Mouse (Mus musculus): ENCODE data around the gene AL732309.1.
A peak's percentile ranks its signal among the peaks of the same experiment; 100 is the strongest.
"Not testable (repeated sequence)": the region's sequence is repeated elsewhere in the genome, so short reads cannot be mapped to it uniquely, and the experiment has no call there.

AL732309.1 gene

DNA sequence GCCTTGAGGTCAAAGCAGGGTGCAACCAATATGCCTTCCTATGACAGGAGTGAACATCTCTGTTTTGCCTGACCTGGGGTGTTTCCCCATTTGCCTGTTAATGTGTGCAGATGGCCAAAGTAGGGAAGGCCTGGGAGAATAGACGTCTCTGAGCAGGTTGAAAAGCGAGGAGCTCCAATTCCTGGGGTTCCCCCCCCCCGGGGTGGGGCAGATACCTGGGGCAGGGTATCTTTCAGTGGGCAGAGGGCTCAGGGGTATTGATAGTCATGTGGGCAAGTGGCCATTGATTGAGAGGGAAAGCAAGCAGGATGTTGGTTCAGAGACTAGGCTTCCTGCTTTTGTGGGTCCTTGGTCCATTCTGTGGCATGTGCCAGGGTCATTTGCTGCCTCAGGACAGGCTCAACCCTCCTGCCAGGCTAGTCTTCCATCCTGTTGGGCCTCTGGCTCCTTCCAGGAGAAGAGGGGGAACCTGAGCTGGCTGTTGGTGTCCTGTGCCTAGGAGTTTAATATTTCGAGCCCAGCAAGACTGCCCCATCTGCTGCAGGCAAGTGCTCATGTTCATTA lies 21.2 kb upstream of the AL732309.1 start:
- DNase-seq (ENCODE audit: low spot score in 2 of 2), result no peak

DNA sequence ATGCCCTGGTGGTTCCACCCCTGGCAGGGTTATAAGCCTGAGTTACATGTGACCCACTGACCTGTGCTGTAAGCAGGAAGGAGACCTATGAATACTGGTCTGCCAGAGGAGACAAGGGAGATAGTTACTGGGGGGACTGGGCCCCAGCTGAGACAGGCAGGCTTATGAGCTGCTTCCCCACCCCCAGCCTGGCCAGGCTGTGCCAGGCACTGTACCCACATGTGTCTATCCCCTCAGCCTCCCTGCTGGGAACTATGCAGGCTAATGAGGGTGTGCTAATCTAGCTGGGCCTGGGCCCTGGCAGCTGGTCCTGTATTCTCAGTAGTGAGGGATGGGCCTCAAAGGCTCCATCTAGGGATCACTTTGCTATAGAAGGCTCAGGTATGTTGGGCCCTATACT lies 20.6 kb upstream of the AL732309.1 start:
- no peak for DNase-seq (ENCODE audit: low spot score in 2 of 2)

DNA sequence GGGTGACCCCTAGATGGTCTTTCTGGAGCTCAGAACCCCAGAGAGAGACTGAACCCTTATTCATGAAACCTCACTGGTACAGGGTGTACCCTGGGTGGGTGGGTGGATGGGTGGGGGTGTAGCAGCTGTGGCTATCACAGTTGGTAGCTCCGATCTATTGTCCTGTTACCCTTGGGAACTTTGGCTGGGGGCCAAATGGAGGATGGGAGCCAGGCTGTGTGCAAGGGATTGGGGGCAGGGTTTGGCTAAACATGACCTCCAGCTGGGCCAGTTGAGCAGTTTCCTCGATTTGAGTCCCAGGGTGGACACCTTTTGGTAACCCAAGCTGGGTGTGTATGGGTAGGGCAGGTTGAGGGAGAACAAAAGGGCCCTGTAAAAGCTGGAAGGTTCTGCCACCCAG lies 20.1 kb upstream of the AL732309.1 start:
- no peak for DNase-seq (ENCODE audit: low spot score in 2 of 2)

DNA sequence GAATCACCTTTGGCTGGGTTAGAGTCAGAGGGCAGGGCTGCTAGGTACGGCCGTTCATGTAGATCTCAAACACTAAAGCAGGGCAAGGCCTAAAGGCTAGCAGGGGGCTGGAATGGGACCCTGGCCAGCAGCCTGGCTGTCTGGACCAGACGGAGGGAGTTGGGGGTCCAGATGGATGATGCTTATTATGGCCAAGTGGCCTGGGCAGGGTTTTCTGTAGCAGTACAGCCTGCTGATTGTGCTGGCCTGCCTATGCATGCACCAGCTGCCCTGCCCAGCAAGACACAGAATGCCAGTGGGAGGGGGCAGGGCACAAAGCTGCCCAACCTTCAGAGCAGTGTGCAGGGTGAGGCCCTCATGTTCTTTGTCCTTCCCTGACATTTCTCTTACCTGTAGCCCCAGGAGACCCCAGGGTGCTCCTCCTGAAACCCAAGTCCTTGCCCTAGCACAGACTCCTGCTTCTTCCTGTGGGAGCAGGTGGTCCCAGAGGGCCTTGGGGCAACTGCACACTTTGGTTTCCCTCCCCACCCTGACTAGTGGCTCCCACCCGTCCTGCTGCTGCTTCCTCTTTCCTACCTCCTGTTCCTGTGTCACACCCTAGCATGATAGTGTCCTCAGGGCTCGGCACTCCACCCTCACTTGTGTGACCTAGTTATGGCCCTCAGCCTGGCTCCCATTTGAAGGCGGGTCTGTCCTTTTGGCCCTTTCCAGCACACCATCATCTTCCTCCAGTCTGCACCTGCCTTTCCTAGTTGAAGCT lies 19.4 kb upstream of the AL732309.1 start:
- DNase-seq (ENCODE audit: low spot score in 2 of 2), result peak in 1 of 2 experiments; percentile 35

DNA sequence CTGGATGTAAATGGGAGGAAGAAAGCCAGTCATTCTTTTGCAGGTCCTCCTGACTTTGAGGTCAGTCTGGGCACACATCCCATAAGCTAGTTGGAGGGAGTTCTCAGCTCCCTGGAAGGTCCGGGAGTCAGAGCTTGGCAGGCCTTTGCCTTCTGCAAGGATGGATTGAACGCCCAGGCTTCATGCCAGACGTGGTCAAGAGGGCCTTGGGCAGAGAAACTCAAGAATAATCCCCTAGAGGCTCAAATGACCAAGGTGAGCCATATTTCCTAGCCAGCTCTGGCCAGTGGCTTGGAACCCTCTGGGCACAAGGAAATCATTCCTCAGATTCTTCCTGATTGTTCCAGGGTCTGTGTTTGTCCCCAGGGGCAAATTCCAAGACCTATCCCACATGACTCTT lies 18.2 kb upstream of the AL732309.1 start:
- DNase-seq (ENCODE audit: low spot score in 2 of 2), result no peak

DNA sequence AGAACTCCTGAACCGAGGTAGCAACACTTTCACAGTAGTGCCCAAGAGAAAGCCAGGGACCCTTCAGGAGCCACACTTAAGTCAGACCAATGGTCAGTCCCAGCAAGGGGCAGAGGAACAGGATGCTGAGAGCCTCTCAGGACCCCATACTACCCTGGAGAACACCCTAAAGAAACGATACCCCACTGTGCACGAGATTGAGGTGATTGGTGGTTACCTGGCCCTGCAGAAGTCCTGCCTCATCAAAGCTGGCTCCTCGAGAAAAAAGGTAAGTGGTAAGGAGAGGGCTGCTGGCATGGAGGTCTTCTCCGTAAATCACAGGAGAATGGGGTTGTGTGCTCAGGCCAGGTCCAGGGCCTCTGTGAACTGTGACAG lies 17.6 kb upstream of the AL732309.1 start:
- DNase-seq (ENCODE audit: low spot score in 2 of 2), result no peak

DNA sequence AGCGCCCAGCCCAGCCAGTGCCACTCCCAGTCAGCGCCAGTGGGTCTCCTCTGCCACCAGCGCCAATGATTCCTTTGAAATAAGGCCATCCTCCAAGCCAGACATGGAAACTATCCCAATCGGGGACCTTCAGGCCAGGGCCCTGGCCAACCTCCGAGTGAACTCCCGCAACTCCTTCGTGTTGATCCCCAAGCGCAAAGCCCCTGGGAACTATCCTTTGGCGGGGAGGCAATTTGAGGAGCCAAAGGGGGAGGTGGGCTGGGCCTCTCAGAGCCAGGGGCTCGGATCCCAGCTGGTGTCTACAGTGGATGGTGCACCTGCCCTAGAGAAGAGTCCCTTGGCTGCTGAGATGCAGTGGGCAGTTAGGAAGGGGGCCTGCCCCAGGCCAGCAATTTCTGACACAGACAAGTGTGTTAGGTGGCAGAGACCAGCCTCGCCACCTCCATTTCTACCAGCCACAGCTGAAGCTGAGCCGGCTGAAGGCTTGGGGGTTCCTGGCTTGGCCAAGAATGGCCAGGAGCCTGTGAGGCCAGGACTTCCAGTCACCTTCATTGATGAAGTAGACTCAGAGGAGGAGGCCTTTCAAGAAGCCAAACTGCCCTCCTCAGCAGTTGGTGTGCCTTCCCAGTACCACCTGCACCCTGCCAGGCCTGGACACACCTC lies 17.1 kb upstream of the AL732309.1 start:
- DNase-seq (ENCODE audit: low spot score in 2 of 2), result no peak

DNA sequence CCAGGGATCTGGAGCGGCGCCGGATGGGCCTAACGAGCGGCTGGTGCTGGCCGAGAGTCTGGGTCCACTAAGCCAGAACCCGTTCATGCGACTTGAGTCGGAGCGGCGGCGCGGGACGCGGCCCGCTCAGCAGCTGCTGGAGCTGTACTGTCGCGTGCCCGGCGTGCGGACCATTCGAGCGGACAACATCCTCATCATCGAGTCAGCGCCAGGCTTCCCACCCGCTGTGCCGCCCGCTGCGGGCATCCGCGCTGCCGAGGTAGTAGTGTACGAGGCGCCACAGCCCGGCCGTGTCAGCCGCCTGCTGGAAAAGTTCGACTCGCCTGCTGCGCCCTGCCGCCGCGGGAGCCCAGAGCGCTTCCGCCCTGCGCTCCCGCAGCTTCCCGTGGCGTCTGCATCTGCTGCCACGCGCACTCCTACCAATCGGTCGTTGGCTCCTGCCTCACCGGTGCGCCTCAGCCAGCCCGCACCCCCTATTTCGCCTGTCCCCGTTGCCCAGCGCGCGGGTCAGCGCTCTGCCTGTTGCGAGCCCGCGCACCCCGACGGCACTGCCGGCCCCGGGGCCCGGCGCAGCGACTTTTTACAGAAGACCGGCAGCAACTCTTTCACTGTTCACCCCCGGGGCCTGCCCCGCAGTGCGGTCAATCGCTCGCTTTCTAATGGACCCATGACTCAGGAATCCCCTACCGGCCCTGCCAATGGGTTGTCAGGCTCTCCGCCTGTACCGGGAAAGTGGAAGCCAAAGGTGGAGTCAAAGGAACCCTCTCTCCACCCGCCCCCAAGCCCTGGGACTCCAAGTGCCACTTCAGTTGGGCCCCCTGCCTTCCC lies 16.3 kb upstream of the AL732309.1 start:
- DNase-seq (ENCODE audit: low spot score in 2 of 2), result peak; percentile 56 to 65

DNA sequence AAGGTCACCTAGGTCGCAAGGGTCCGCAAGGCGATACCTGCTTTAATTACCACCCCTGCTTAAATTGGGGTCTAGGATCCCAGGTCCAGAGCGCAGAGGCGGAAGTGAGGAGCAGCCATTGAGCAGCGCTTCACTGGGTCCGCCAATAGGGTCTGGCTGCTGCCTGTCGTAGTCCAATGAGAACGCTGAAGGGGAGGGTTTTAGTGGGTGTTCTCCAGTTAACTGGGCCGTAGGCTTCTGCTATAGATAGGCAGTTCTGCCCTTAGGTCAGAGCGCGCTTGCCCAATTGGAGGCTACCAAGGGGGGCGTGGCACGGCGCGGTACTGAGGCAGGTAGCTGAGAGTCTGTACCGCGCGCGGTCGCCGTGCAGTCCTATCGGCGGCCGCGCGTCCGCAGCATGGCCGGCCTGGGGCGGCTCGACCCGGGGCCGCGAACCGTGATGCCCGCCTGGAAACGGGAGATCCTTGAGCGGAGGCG lies 15.7 kb upstream of the AL732309.1 start, which contains the start of gene Tprn:
TSS of gene Tprn (plus strand) at position 328 of the 477 bp plus-strand sequence.
- peak; percentile 90 to 97 for DNase-seq (ENCODE audit: low spot score in 2 of 2)

DNA sequence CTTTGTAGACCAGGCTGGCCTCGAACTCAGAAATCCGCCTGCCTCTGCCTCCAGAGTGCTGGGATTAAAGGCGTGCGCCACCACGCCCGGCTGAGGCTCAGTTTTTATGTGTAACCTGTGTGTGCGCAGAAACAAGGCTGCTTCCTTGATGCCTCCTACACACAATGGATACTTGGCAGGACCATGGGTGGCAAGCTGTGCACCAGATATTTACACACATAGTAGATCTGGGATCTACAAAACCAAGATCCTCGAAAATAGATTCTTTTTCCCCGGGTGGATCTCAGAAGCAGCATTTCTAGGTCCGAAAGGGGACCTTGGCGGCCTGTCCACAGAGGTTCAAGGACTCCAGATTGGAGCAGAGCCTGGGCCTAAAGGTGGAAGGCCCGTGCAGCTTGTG lies 15.2 kb upstream of the AL732309.1 start:
- DNase-seq (ENCODE audit: low spot score in 2 of 2), result no peak

DNA sequence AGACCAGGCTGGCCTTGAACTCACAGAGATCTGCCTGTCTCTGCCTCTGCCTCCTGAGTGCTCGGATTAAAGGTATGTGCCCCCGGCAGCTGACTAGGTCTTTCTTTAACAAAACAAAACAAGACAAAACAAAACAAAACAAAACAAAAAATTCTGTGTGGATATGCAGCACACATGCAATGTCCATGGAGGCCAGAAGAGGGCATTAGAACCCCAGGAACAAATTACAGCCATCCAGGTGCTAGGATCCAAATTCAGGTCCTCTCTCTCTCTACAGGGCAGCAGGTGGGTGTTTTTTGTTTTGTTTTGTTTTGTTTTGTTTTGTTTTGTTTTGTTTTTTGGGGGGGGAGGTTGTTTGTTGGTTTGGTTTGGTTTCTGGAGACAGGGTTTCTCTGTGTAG lies 12.2 kb upstream of the AL732309.1 start:
- peak in 1 of 2 experiments; percentile 40 for DNase-seq (ENCODE audit: low spot score in 2 of 2)

DNA sequence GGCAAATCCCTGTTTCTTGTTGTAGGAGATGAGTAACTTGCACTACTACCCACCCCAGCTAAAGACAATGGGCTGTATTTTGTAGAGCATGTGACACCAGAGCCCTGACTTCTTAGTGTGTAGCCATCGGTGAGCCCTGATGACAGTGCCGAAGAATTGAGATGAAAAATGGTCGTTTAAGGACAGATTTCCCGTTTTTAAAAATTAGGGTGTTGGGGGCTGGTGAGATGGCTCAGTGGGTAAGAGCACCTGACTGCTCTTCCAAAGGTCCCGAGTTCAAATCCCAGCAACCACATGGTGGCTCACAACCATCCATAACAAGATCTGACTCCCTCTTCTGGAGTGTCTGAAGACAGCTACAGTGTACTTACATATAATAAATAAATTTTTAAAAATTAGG lies 10.6 kb upstream of the AL732309.1 start:
- not testable (repeated sequence) for DNase-seq (ENCODE audit: low spot score in 2 of 2)

DNA sequence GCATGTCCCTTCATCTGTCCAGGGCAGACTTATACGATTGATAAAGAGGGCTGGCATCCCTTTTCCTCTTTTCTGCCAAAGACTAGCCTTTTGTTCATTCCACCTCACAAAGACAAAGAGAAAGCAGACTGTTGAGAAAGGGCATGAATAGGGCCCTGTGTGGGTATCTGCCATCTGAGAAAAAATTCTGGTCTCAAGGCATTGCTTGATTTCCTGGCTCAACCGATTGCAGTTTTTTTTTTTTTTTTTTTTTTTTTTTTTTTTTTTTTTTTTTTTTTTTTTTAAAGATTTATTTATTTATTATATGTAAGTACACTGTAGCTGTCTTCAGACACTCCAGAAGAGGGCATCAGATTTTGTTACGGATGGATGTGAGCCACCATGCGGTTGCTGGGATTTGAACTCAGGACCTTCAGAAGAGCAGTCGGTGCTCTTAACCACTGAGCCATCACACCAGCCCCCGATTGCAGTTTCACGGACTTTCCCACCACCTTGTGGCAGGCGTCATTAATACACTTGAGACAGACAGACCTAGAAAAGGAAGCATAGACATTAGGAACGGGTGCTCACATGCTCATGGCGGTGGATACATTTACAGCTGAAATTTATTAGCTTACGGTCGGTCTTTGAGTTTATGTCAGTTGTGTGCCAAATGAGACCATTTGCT lies 9.9 kb upstream of the AL732309.1 start:
- peak; percentile 41 to 82 for DNase-seq (ENCODE audit: low spot score in 2 of 2)

DNA sequence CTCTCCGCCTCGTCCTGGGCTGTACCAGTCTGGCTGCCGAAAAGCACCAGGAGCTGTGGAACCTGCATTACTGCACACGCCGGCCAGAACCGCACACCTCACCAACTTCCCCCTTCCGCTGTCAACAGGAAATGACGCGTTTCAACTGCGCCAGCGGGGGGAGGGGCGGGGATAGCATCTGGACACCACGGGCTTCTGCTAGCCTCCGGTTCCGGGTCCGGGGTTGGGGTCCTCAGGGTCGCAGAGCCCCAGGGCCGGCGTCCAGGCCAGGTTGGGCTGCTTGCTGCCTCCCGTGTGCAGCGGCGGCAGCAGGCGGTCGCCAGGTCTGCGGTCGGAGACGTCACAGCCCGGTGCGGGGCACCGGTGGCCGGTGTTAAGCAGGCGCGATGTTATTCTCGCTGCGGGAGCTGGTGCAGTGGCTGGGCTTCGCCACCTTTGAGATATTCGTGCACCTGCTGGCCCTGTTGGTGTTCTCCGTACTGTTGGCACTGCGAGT lies 8.7 kb upstream of the AL732309.1 start, which contains the start of gene Tmem203:
TSS of gene Tmem203 (plus strand) at position 156 of the 496 bp plus-strand sequence.
- peak; percentile 87 to 93 for DNase-seq (ENCODE audit: low spot score in 2 of 2)

DNA sequence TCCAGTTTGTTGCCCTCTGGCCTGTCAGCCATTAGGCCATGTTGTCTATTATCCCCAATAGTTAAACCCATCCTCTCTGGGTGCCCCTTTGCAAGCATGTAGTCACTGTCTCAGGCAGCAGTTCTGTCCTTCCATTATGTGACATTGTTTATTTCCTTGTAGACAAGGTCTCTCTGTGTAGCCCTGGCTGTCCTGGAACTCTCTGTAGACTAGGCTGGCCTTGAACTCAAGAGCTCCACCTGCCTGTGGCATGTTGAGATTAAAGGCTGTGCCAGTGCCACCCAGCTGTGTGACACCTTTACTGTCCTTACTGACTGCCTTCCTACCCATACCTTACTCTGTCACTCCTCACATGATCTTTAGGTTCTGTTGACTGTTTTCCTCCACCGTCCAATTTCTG lies 5.7 kb upstream of the AL732309.1 start:
- DNase-seq (ENCODE audit: low spot score in 2 of 2), result peak in 1 of 2 experiments; percentile 54

DNA sequence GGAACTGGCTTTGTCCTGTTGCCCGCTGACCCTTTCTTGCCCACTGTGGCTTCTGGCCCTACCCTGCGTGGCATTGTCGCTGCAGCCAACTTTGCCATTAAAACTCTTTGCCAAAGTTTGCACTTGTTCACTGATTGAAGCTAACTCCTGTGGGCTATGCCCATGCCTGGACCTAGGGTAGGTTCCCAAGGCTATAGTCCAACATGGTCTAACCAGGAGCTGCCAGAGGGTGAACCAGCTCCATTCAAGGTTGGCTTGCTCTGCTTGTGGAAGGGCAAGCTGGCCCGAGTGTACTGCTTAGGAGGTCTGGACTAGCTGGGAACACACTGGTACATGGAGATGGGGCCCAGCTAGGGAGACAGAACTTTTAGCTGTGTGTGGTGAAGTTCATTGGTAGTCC lies 2.5 kb downstream of the AL732309.1 start:
- DNase-seq (ENCODE audit: low spot score in 2 of 2), result no peak

DNA sequence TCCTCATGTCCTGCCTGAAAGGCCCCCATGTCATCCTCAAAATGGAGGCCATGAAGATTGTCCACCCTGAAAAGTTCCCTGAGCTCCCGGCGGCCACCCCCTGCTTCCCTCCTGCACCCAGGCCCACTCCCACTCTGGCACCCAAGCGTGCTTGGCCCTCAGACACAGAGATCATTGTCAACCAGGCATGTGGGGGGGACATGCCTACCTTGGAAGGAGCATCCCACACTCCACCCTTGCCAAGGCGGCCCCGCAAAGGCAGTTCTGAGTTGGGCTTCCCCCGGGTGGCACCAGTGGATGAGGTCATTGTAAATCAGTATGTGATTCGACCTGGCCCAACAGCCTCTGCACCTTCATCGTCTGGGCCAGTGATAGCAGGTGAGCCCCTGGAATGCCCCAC lies 3.3 kb downstream of the AL732309.1 start:
- DNase-seq (ENCODE audit: low spot score in 2 of 2), result no peak

DNA sequence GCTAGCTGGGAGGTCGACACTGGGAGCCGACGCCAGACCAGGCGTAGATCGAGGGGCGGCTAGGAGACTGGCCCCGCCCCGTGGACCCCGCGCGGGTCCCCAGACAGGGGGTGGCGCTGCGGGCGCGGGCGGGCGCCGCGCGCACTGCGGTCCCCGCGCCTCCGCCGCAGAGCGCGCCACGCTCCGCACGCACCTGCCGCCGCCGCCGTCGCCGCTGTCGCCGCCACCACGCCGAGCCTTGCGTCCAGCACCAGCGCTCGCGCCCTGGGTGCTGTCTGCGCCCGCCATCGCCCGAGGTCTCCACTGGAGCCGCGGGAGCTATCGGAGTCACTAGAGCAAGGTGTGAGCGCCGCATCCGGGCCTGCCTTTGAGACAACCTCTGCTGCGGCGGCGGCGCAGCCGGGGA lies 4.6 kb downstream of the AL732309.1 start, which contains the start of the genes Rnf208 and Cysrt1:
TSS of gene Rnf208 (plus strand) at position 155 of the 406 bp plus-strand sequence.
TSS of gene Cysrt1 (minus strand) at position 352 of the 406 bp plus-strand sequence.
- DNase-seq (ENCODE audit: low spot score in 2 of 2), result no peak

DNA sequence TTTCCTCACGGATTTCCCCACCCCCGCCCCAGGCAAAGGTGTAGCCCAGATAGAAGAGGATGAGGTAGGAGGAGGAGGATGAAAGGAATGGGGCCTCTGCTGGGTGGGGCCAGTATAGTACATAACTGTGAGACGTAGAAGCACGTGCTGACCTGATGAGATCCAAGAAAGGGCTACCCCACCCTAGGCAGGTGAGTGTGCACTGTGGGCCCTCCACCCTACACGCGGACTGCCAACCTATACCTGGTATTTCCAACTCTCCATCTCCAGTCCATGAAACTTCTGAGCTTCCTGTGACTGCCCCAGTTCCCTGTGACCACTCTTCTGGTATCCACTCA lies 5.3 kb downstream of the AL732309.1 start:
- no peak for DNase-seq (ENCODE audit: low spot score in 2 of 2)

DNA sequence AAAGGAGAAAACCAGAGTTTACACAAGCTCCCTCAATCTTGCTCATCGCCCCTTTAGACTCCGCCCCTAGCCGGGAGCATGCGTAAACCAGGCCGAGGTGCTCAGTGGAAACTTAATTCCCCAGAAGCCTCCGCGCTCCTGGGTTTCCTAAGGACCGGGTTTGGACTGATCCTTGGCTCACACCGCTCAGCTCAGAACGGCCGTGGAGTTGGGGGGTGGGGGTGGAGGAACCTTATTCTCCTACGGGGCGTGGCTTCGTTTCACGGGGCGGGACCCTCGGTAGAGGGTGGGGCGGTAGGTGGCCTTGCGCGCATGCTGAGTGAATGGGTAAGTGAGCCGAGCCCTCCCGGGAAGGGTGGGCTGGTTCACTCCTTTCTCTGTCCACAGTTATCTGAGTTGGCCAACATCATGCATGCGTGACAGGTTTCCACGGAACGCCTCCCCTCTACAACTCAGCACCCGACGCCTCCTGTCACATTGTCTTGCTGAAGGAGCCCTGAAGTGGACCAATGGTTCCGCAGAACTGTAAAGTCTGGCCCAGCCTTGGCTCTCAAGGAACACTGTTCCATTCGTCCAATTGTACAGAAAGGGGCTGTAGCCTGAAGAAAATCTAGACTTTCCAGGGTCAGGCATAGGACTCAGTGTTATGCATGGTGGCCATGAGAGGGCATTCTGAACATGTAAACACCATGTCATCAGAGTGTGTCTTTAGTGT lies 5.8 kb downstream of the AL732309.1 start:
- DNase-seq (ENCODE audit: low spot score in 2 of 2), result peak in 1 of 2 experiments; percentile 54

Measured in spleen, postnatal 10 days (tissue).